Mouse (Mus musculus) midbrain, embryonic 15.5 days (tissue): ENCODE measurements at regions not wholly inside any gene's neighbourhood (a gene's known extent, or its start where the extent isn't known, plus 50 kb on each side); places are given as distances from the start of the nearest gene placed in this dataset.

Experiments
- ATAC-seq: fragments of 200-750 bp; cut with Nextera tagmentation; replicated peaks from 2 replicates; pipeline ENCODE4 v1.8.0; 2017; ENCODE audit warnings: moderate TSS enrichment
- H3K27ac ChIP-seq: fragments of 300-500 bp; sonication (generic); 2 replicates; pipeline ENCODE4 v1.5.1; 2015; ENCODE audit warnings: mild to moderate bottlenecking, inconsistent platforms
- H3K27me3 ChIP-seq: fragments of 300-500 bp; sonication (generic); replicated peaks from 2 replicates; pipeline ENCODE4 v1.6.1; 2015; ENCODE audit warnings: inconsistent platforms
- H3K36me3 ChIP-seq: fragments of 300-500 bp; sonication (generic); replicated peaks from 2 replicates; pipeline ENCODE4 v1.6.1; 2015; ENCODE audit warnings: inconsistent platforms
- H3K4me1 ChIP-seq: fragments of 300-500 bp; sonication (generic); 2 replicates; pipeline ENCODE4 v1.6.1; 2015; ENCODE audit warnings: inconsistent platforms
- H3K4me2 ChIP-seq: fragments of 300-500 bp; sonication (generic); 2 replicates; pipeline ENCODE4 v1.6.1; 2015; ENCODE audit warnings: inconsistent platforms, mild to moderate bottlenecking, moderate library complexity
- H3K4me3 ChIP-seq: fragments of 300-500 bp; sonication (generic); 2 replicates; pipeline ENCODE4 v1.5.1; 2015; ENCODE audit warnings: mild to moderate bottlenecking, inconsistent platforms
- H3K9ac ChIP-seq: fragments of 300-500 bp; sonication (generic); 2 replicates; pipeline ENCODE4 v1.6.1; 2015; ENCODE audit warnings: mild to moderate bottlenecking, inconsistent platforms
- H3K9me3 ChIP-seq: fragments of 300-500 bp; sonication (generic); 2 replicates; pipeline ENCODE4 v1.6.1; 2016; ENCODE audit warnings: inconsistent platforms
- WGBS: fragments of 180-500 bp; shearing (Covaris S2); methylation state at CpG from one replicate; pipeline ENCODE4 v1.1.7; 2015; ENCODE audit warnings: mixed read lengths; 5-methylcytosine and 5-hydroxymethylcytosine counted together

GRCm38 (mm10) chr2:128536294-128536693, 54.7 kb upstream of the Spdye4c start:
- H3K4me2 ChIP-seq, result no peak overlapping the region
- no peaks in the 10 kb centered on the region for H3K9me3 ChIP-seq
- no peak overlapping the region for H3K27ac ChIP-seq
- no peak for ATAC-seq
- H3K27me3 ChIP-seq, result no peaks in the 10 kb centered on the region
- no peak overlapping the region for H3K9ac ChIP-seq
- H3K36me3 ChIP-seq, result no peaks in the 10 kb centered on the region
- no peaks in the 10 kb centered on the region for H3K4me1 ChIP-seq
- 83% methylated on average over 3 of the region's 3 CpGs for WGBS
- no peak overlapping the region for H3K4me3 ChIP-seq

GRCm38 (mm10) chr2:128537425-128537824, 53.6 kb upstream of the Spdye4c start:
- no peak overlapping the region for H3K4me3 ChIP-seq
- WGBS, result 86% methylated on average over 6 of the region's 6 CpGs

GRCm38 (mm10) chr2:128538736-128539135, 52.3 kb upstream of the Spdye4c start:
- 91% methylated on average over 8 of the region's 8 CpGs for WGBS
- Histone ChIP-seq H3K9me3 (no peaks in the 10 kb centered on the region), H3K4me2 (no peak overlapping the region), H3K27me3 (no peaks in the 10 kb centered on the region), H3K9ac (no peak overlapping the region), H3K4me3 (no peak overlapping the region), H3K27ac (no peak overlapping the region), H3K4me1 (no peaks in the 10 kb centered on the region), H3K36me3 (no peaks in the 10 kb centered on the region)
- ATAC-seq, result no peak

More at GRCm38 (mm10) chr2:128537425-128537824, 53.6 kb upstream of the Spdye4c start:
- Histone ChIP-seq H3K9me3 (no peaks in the 10 kb centered on the region), H3K27me3 (no peaks in the 10 kb centered on the region), H3K4me2 (no peak overlapping the region), H3K4me1 (no peaks in the 10 kb centered on the region), H3K9ac (no peak overlapping the region), H3K27ac (no peak overlapping the region), H3K36me3 (no peaks in the 10 kb centered on the region)
- no peak for ATAC-seq
